Mouse (Mus musculus) liver, embryonic 14.5 days (tissue): ENCODE measurements around the gene Btbd6. TPM values are rescaled to one million over a fixed set of nuclear protein-coding genes. Genes with fewer than 3 reads are reported as not detected.

Experiments
- ATAC-seq: fragments of 200-750 bp; cut with Nextera tagmentation; 2 replicates; pipeline ENCODE4 v1.8.0; 2017; ENCODE audit warnings: moderate number of reproducible peaks, mild to moderate bottlenecking, moderate library complexity; ENCODE audit not compliant: insufficient read depth
- DNase-seq, 3 experiments: peaks; one replicate each; pipeline ENCODE4 v3.0.0-alpha.2; 2012 to 2013; ENCODE audit warnings: low read depth in 3 of 3, low spot score in 3 of 3
- H3K27ac ChIP-seq: fragments of 300-500 bp; sonication (generic); 2 replicates; pipeline ENCODE4 v1.5.1; 2014; ENCODE audit warnings: moderate library complexity, mild to moderate bottlenecking, control low read depth, inconsistent platforms
- H3K27me3 ChIP-seq: fragments of 300-500 bp; sonication (generic); 2 replicates; pipeline ENCODE4 v1.6.1; 2014; ENCODE audit warnings: mild to moderate bottlenecking, low read length, moderate library complexity; ENCODE audit not compliant: control insufficient read depth, insufficient read depth
- H3K36me3 ChIP-seq: fragments of 300-500 bp; sonication (generic); replicated peaks from 2 replicates; pipeline ENCODE4 v1.6.1; 2014; ENCODE audit warnings: low read depth; ENCODE audit not compliant: control insufficient read depth, insufficient read depth
- H3K4me1 ChIP-seq, 2 experiments: fragments of 200-500 bp in 1 of 2; fragments of 300-500 bp in 1 of 2; sonication (generic) in 1 of 2; replicated peaks; 2 replicates each; pipeline ENCODE4 v1.6.1; 2012 to 2014; ENCODE audit warnings: antibody characterized with exemption in 1 of 2, inconsistent platforms in 1 of 2, low read length in 1 of 2; ENCODE audit not compliant: control insufficient read depth in 2 of 2, insufficient read depth in 2 of 2
- H3K4me2 ChIP-seq: fragments of 300-500 bp; sonication (generic); 2 replicates; pipeline ENCODE4 v1.6.1; 2014; ENCODE audit warnings: low read depth, mild to moderate bottlenecking, control low read depth, moderate library complexity
- H3K4me3 ChIP-seq, 2 experiments: fragments of 200-500 bp in 1 of 2; fragments of 300-500 bp in 1 of 2; sonication (generic) in 1 of 2; 2 replicates each; pipeline ENCODE4 v1.5.1; 2012 to 2014; ENCODE audit warnings: low read depth in 2 of 2, low read length in 2 of 2, mild to moderate bottlenecking in 2 of 2, control low read depth in 1 of 2, inconsistent platforms in 1 of 2, moderate library complexity in 1 of 2; ENCODE audit not compliant: insufficient read depth in 1 of 2
- H3K9ac ChIP-seq: fragments of 300-500 bp; sonication (generic); replicated peaks from 2 replicates; pipeline ENCODE4 v1.6.1; 2014; ENCODE audit warnings: mild to moderate bottlenecking, control low read depth, moderate library complexity
- H3K9me3 ChIP-seq: fragments of 300-500 bp; sonication (generic); 2 replicates; pipeline ENCODE4 v1.6.1; 2016; ENCODE audit warnings: low read length, mixed read lengths; ENCODE audit not compliant: control insufficient read depth
- CTCF ChIP-seq: IDR thresholded peaks from 2 replicates; pipeline ENCODE4 v1.5.1; 2016; ENCODE audit warnings: antibody characterized with exemption, low read depth, control low read depth
- EP300 ChIP-seq: IDR thresholded peaks from 2 replicates; pipeline ENCODE4 v1.6.1; 2016; ENCODE audit warnings: antibody characterized with exemption, low read depth
- WGBS: fragments of 180-500 bp; shearing (Covaris S2); extraction: QIAGEN DNeasy Blood & Tissue Kit; methylation state at CpG from one replicate; pipeline ENCODE4 v1.1.7; 2014; ENCODE audit not compliant: insufficient replicate concordance; 5-methylcytosine and 5-hydroxymethylcytosine counted together
- polyA plus RNA-seq, 2 experiments: library from polyadenylated mRNA; depleted of rRNA in 1 of 2; stranded (reverse) in 1 of 2; unstranded in 1 of 2; fragments of >200 nt; fragmentation: Nextera tagmentation in 1 of 2; extraction: Ambion mirVana in 1 of 2; gene quantifications; 2 replicates each; pipeline versions ENCODE4 v1.2.1 to v1.2.3; 2012 to 2014

The Btbd6 gene
- polyA plus RNA-seq, 2 experiments, result 3.3 to 5.5 TPM

- TF ChIP-seq CTCF, result no peak
- no peak for TF ChIP-seq EP300
- H3K27ac ChIP-seq, result no peak overlapping the region
- no peaks in the 10 kb centered on the region for H3K4me1 ChIP-seq
- DNase-seq, result no peak
- H3K9me3 ChIP-seq, result no peaks in the 10 kb centered on the region
- peaks cover 37% of the 10 kb centered on the region for H3K27me3 ChIP-seq
- H3K4me3 ChIP-seq, result no peak overlapping the region
- H3K9ac ChIP-seq, result no peak overlapping the region
- no peak for ATAC-seq
- WGBS, result 32% methylated on average over 7 of the region's 7 CpGs
- H3K4me2 ChIP-seq, result no peak overlapping the region
- no peaks in the 10 kb centered on the region for H3K36me3 ChIP-seq
Measured at GRCm38 (mm10) chr12:112932647-112933046, 43.6 kb upstream of the Btbd6 start.

DNA sequence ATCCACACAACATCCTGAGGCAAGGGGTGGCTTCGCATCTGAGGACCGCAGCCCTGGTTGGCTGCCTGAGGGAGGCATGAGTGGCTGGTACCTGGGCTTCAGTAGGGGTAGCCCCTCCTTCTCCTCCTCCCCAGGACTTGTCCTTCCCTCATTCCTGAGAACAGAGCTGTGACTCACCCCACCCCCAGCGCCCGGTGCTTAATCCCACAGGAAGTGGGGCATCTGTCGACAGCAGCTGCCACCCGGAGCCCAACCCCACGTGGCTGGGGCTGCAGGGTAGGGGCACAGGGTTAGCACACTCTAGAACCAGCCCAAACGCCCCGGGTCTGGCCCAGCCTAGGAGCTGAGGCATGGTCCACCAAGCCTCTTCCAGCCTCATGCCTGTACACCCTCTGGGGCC is 38.4 kb upstream of the Btbd6 start:
- 44% methylated on average over 9 of the region's 9 CpGs for WGBS
- ATAC-seq (no peak), DNase-seq (no peak)

GRCm38 (mm10) chr12:112938366-112938765 is 37.9 kb upstream of the Btbd6 start:
- no peak overlapping the region for H3K9ac ChIP-seq

More for the DNA sequence above, 38.4 kb upstream of the Btbd6 start:
- no peak overlapping the region for H3K4me3 ChIP-seq
- no peak for TF ChIP-seq CTCF
- no peak for TF ChIP-seq EP300
- H3K36me3 ChIP-seq, result no peaks in the 10 kb centered on the region
- H3K4me1 ChIP-seq, result peaks cover 3 to 10% of the 10 kb centered on the region in 2 experiments; a peak in 3 of 4 replicates
- no peak overlapping the region for H3K4me2 ChIP-seq
- no peaks in the 10 kb centered on the region for H3K27me3 ChIP-seq
- no peak overlapping the region for H3K27ac ChIP-seq
- H3K9me3 ChIP-seq, result no peaks in the 10 kb centered on the region
- no peak overlapping the region for H3K9ac ChIP-seq

DNA sequence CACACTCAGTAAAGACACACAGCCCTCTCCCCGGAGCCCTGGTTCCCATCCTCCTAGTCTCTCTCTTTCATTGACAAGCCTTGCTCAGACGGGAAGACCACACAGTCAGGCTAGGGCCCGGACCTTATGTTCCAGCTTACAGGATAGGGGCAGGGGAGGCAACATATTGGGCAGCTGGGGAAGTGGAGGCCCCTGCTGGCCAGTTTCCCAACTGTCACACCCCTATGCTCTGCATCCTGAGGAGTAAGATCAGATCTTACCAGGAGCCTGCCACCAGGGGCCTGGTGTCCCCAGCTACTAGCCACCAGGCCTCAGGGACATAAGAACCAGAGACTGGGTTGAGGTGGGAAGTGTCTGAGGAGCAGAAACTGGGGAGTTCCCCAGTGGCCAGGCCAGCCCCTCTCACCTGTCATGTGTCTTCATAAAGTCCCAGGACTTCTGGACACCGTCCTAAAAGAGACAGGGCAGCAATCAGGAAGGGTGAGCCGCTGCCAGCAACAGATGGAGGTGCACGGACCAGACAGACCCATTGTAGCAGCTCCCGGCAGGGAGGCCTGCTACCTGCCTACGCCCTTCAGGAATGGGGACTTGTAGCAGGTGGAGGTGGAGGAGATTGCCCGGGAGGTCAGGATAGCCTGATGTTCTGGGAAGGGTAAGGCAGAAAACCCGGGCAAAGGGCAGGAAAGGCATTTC is 37.3 kb upstream of the Btbd6 start:
- DNase-seq, result no peak
- no peak for TF ChIP-seq EP300
- peak; percentile 66 for TF ChIP-seq CTCF
- no peak overlapping the region for H3K4me3 ChIP-seq
- H3K27me3 ChIP-seq, result no peaks in the 10 kb centered on the region
- H3K27ac ChIP-seq, result no peak overlapping the region
- peaks cover 3 to 10% of the 10 kb centered on the region in 2 experiments; a peak in 3 of 4 replicates for H3K4me1 ChIP-seq
- no peaks in the 10 kb centered on the region for H3K9me3 ChIP-seq
- no peak overlapping the region for H3K4me2 ChIP-seq
- no peak for ATAC-seq
- no peak overlapping the region for H3K9ac ChIP-seq
- no peaks in the 10 kb centered on the region for H3K36me3 ChIP-seq
- WGBS, result 55% methylated on average over 10 of the region's 10 CpGs

More at GRCm38 (mm10) chr12:112938366-112938765, 37.9 kb upstream of the Btbd6 start:
- DNase-seq (no peak), ATAC-seq (no peak)
- no peaks in the 10 kb centered on the region for H3K36me3 ChIP-seq
- H3K4me1 ChIP-seq, result peaks cover 3 to 10% of the 10 kb centered on the region in 2 experiments; a peak in 3 of 4 replicates
- no peaks in the 10 kb centered on the region for H3K9me3 ChIP-seq
- H3K4me3 ChIP-seq, result no peak overlapping the region
- TF ChIP-seq EP300 (no peak), CTCF (no peak)
- no peak overlapping the region for H3K27ac ChIP-seq
- no peaks in the 10 kb centered on the region for H3K27me3 ChIP-seq
- 78% methylated on average over 10 of the region's 10 CpGs for WGBS
- H3K4me2 ChIP-seq, result no peak overlapping the region

DNA sequence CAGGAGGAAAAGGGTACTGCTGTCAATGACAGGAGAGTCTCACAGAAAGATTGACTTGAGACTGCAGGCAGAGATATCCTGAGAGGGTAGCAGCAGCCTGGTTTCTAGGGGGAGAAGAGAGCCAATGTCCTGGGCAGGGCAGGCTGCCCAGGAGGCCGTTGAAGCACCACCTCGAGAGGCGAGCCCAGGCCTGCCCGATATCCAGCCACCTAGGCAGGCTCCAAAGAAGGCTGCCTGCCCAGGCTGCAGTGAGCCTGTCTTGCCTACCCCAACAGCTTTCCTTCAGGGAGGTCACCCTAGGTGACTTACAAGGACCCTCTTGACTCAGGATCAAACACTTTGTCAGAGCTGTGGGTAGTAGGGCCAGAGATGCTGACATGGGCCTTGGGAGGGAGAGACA is 36.0 kb upstream of the Btbd6 start:
- Histone ChIP-seq H3K9ac (no peak overlapping the region), H3K4me2 (no peak overlapping the region), H3K4me1 (peaks cover 3 to 10% of the 10 kb centered on the region in 2 experiments; a peak in 3 of 4 replicates), H3K27me3 (no peaks in the 10 kb centered on the region), H3K4me3 (no peak overlapping the region), H3K27ac (no peak overlapping the region), H3K9me3 (no peaks in the 10 kb centered on the region), H3K36me3 (no peaks in the 10 kb centered on the region)
- no peak for ATAC-seq
- TF ChIP-seq EP300 (no peak), CTCF (no peak)
- no peak for DNase-seq
- 66% methylated on average over 4 of the region's 4 CpGs for WGBS
